Mouse (Mus musculus) heart, embryonic 15.5 days (tissue): ENCODE results near the gene Atoh8. TPM values are rescaled to one million over a fixed set of nuclear protein-coding genes. Genes with fewer than 3 reads are reported as not detected.

Source experiments
- ATAC-seq: fragments of 200-750 bp; cut with Nextera tagmentation; replicated peaks from 2 replicates; pipeline ENCODE4 v1.8.0; 2017; ENCODE audit warnings: low read depth, moderate TSS enrichment; ENCODE audit not compliant: insufficient number of reproducible peaks, insufficient read depth, low FRiP score
- H3K27ac ChIP-seq: fragments of 300-500 bp; sonication (generic); 2 replicates; pipeline ENCODE4 v1.5.1; 2015; ENCODE audit warnings: mild to moderate bottlenecking, inconsistent platforms
- H3K27me3 ChIP-seq: fragments of 300-500 bp; sonication (generic); 2 replicates; pipeline ENCODE4 v1.6.1; 2015; ENCODE audit warnings: inconsistent platforms
- H3K36me3 ChIP-seq: fragments of 300-500 bp; sonication (generic); 2 replicates; pipeline ENCODE4 v1.6.1; 2015; ENCODE audit warnings: mild to moderate bottlenecking, inconsistent platforms
- H3K4me1 ChIP-seq: fragments of 300-500 bp; sonication (generic); replicated peaks from 2 replicates; pipeline ENCODE4 v1.6.1; 2015; ENCODE audit warnings: inconsistent platforms
- H3K4me2 ChIP-seq: fragments of 300-500 bp; sonication (generic); 2 replicates; pipeline ENCODE4 v1.6.1; 2015; ENCODE audit warnings: inconsistent platforms, mild to moderate bottlenecking, moderate library complexity
- H3K4me3 ChIP-seq: fragments of 300-500 bp; sonication (generic); 2 replicates; pipeline ENCODE4 v1.5.1; 2015; ENCODE audit warnings: mild to moderate bottlenecking, inconsistent platforms
- H3K9ac ChIP-seq: fragments of 300-500 bp; sonication (generic); 2 replicates; pipeline ENCODE4 v1.6.1; 2015; ENCODE audit warnings: mild to moderate bottlenecking, inconsistent platforms
- H3K9me3 ChIP-seq: fragments of 300-500 bp; sonication (generic); replicated peaks from 2 replicates; pipeline ENCODE4 v1.6.1; 2016; ENCODE audit warnings: inconsistent platforms
- WGBS: fragments of 180-500 bp; shearing (Covaris S2); methylation state at CpG from one replicate; pipeline ENCODE4 v1.1.7; 2015; ENCODE audit warnings: mixed read lengths; 5-methylcytosine and 5-hydroxymethylcytosine counted together
- polyA plus RNA-seq: library from polyadenylated mRNA; unstranded; fragments of >200 nt; fragmentation: Nextera tagmentation; extraction: Ambion mirVana; gene quantifications from 2 replicates; pipeline ENCODE4 v1.2.1, GENCODE M21; 2015

Gene Atoh8
- 14.0 and 17.4 TPM in 2 replicates for polyA plus RNA-seq

DNA sequence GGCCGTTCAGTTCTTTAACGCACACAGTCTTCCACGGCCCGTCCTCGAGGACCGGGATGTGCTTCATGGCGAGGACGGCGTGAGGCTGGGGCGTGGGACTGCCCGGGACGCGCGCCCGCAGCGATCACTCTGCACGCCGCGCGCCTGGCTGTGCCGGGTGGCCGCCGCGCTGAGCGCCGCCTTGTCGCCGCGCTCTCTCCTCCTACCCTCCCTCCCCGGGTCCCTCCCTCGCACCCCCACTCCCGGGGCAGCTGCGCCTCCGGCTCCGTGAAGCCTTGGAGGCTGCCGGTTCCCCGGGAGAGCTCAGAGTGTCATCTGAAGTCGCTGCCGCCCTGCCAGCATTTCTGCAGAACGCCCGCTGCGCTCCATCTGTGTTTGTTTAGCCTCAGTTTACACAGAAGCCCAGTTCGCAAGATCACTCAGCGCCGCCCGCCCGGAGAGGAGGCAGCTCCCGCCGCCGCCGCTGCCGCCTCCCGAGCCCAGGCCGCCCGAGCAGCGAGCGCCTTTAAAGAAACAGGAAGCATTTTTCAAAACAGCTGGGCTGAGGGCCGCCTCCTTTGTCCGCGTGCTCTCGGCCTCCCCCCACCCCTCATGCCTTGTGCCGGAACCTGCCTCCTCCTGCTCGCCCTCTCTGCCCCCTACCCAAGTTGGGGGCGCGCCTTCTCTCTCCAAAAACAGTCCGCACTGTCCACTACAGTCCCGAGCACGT lies at the start of gene Atoh8:
TSS of gene Atoh8 (minus strand) at position 480 of the 709 bp plus-strand sequence.
- Histone ChIP-seq H3K9me3 (no peaks in the 10 kb centered on the region), H3K36me3 (no peaks in the 10 kb centered on the region), H3K4me3 (peak within 1 kb of the TSS; percentile 74), H3K4me1 (peaks cover 63% of the 10 kb centered on the region), H3K27me3 (peaks cover 9% of the 10 kb centered on the region; the same call in 1 of the 2 replicates), H3K4me2 (peak within 1 kb of the TSS; percentile 99), H3K9ac (peak within 1 kb of the TSS; percentile 74), H3K27ac (peak within 1 kb of the TSS; percentile 73)
- ATAC-seq = peak; percentile 65
- 1% methylated on average over 67 of the region's 68 CpGs for WGBS

DNA sequence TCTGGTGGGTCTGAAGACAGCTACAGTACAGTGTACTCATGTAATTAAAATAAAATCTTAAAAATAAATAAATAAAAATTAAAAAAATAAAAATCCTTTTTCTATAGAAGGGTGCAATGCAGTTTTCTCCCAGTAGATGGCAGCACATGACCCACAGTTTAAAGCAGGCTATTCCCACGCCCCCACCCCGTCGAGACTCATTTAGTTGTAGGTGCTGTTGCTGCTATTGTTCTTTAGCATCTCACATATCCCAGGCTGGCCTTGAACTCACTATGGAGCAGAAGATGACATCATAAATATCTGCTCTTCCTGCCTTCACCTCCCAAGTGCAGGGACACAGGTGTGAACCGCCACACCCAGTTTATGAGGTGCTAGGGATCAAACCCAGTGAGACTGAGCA lies 48.5 kb upstream of the Atoh8 start:
- no peak for ATAC-seq
- no peaks in the 10 kb centered on the region for H3K9me3 ChIP-seq
- H3K4me3 ChIP-seq = no peak overlapping the region
- H3K27me3 ChIP-seq = no peaks in the 10 kb centered on the region
- peaks cover 8% of the 10 kb centered on the region for H3K4me1 ChIP-seq
- no peak overlapping the region for H3K27ac ChIP-seq
- H3K4me2 ChIP-seq = no peak overlapping the region
- WGBS = 23% methylated on average over 4 of the region's 4 CpGs
- no peaks in the 10 kb centered on the region for H3K36me3 ChIP-seq
- H3K9ac ChIP-seq = no peak overlapping the region

DNA sequence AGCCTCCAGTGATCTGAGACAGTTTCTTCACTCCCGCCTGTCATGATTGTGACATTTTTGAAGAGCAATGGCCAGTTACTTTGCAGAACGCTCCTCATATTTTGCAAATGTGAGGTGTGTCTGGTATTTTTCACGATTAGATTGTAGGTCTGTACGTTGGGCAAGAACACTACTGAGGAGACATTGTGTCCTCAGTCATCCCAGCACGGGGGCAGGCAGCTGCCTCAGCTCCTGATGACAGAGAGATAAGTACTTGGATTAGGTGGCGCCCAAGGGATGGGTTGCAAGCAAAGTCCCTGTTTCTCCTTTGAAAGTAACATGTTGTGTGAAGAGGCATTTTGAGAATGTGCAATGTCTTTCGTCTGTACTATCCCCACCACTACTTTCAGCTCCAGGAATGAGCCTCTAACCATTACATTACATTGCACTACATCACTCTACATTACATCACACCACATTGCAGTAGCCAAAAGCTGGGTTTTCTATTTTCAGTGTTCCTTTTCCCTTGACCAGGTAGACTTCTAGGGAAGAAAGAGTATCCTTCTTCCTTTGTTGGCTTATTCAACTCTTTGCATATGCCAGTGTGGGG lies 45.1 kb upstream of the Atoh8 start:
- Histone ChIP-seq H3K27ac (no peak overlapping the region), H3K36me3 (no peaks in the 10 kb centered on the region), H3K27me3 (no peaks in the 10 kb centered on the region), H3K4me3 (no peak overlapping the region), H3K4me1 (peaks cover 26% of the 10 kb centered on the region), H3K9ac (no peak overlapping the region), H3K9me3 (no peaks in the 10 kb centered on the region), H3K4me2 (no peak overlapping the region)
- no peak for ATAC-seq
- 43% methylated on average over 7 of the region's 7 CpGs for WGBS

DNA sequence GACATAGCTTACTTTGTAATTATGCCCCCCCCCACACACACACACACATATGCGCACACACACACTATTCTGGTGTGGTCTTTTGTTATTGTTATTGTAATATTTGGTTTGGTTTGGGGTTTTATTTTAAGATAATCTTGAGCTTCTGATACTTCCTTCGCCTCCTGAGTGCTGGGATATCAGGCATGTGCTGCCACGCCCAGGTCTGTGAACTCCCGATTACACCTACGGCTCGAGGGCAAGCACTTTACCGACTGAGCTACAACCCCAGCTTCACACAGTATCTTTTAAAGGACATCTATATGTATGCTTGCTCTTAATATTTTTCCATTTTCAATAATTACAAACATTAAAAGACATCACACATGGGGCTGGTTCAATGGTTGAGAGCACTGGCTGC lies 44.1 kb upstream of the Atoh8 start:
- no peaks in the 10 kb centered on the region for H3K36me3 ChIP-seq
- ATAC-seq = no peak
- 67% methylated on average over 7 of the region's 7 CpGs for WGBS
- no peak overlapping the region for H3K4me2 ChIP-seq
- H3K9me3 ChIP-seq = no peaks in the 10 kb centered on the region
- H3K27ac ChIP-seq = no peak overlapping the region
- no peaks in the 10 kb centered on the region for H3K27me3 ChIP-seq
- H3K4me1 ChIP-seq = peaks cover 26% of the 10 kb centered on the region
- H3K9ac ChIP-seq = no peak overlapping the region
- H3K4me3 ChIP-seq = no peak overlapping the region

DNA sequence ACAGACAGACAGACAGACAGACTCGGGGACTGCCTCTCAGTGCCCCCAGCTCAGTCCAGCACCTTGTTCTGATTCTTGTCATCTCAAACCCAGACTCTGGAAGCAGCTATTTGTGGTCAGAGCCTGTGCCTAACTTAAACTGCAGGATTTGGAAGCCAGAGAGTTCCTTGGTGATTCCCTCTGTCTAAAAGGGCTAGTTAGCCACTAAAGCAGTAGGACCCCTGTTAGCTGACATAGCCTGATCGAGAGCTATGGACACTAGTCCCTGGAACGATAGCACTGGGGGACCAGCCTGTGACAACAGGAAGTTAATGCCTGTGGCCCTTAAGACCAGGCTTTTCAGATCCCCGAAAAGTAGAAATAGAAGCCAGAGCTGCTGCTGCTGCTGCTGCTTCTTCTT lies 43.5 kb upstream of the Atoh8 start:
- 76% methylated on average over 4 of the region's 4 CpGs for WGBS
- H3K4me3 ChIP-seq = no peak overlapping the region
- ATAC-seq = no peak

DNA sequence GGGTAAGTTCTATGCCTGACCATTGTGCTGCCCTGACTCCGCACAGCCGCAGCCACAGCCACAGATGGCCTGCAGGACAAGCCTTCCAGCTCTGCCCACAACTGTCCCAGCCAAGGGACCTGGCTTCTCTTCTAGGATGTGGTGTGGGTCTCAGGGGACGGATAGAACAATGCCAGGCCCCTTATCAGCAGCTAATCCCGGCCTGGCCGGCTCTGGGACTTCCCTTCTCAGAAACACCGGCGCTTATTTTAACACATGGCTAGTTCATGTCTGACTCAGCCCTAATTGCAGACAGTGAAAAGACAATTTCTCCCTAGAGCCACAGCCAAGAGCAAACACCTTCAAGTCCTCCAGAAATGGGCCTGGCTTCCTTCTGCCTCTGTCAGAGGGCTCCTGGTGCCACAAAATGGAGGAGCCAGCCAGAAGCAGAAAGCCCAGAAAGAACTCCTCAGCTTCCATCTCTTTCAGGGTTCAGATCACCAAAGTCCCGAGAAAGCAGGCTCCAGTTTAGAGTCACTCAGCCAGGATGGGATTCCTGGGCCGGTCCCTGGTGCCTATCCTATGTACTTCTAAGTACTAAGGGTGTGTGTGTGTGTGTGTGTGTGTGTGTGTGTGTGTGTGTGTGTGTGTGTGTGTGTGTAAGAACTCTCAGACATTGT lies 42.3 kb upstream of the Atoh8 start:
- H3K9me3 ChIP-seq = no peaks in the 10 kb centered on the region
- H3K27me3 ChIP-seq = no peaks in the 10 kb centered on the region
- no peak overlapping the region for H3K9ac ChIP-seq
- H3K4me1 ChIP-seq = peaks cover 31% of the 10 kb centered on the region
- peak; percentile 90 for ATAC-seq
- no peak overlapping the region for H3K4me3 ChIP-seq
- no peaks in the 10 kb centered on the region for H3K36me3 ChIP-seq
- WGBS = 33% methylated on average over 9 of the region's 9 CpGs
- no peak overlapping the region for H3K4me2 ChIP-seq
- peak overlapping the region; percentile 91 for H3K27ac ChIP-seq

More for the DNA sequence above, 43.5 kb upstream of the Atoh8 start:
- Histone ChIP-seq H3K27ac (peak overlapping the region; percentile 91), H3K4me2 (no peak overlapping the region), H3K9me3 (no peaks in the 10 kb centered on the region), H3K9ac (no peak overlapping the region), H3K36me3 (no peaks in the 10 kb centered on the region), H3K4me1 (peaks cover 24% of the 10 kb centered on the region), H3K27me3 (no peaks in the 10 kb centered on the region)

DNA sequence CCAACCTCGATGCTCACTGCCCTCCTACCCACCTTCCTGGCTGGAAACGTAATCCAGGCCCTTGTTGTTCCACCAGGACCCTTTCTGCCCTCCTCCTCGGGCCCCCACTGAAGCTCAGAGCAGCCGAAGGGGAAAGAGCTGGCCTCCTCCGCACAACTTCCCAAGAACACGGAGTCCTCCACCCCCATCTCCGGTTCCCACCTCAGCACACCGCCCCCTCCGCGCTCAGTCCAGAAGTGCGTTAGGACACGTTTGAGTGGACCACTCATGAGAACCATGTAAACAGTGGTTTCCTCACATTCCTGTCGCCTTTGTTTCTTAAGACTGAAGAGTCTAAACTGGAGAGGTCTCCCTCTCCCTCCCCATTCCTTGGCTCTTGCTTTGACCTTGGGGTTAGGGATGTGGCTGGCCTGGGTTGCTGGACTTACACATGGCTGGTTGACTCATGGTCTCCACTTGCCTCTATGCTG lies 41.6 kb upstream of the Atoh8 start:
- H3K36me3 ChIP-seq = no peaks in the 10 kb centered on the region
- no peak overlapping the region for H3K9ac ChIP-seq
- peak; percentile 37; the same call in 1 of the 2 replicates for ATAC-seq
- no peak overlapping the region for H3K4me3 ChIP-seq
- no peaks in the 10 kb centered on the region for H3K9me3 ChIP-seq
- H3K27ac ChIP-seq = peak overlapping the region; percentile 91
- peaks cover 36% of the 10 kb centered on the region for H3K4me1 ChIP-seq
- 71% methylated on average over 13 of the region's 13 CpGs for WGBS
- no peaks in the 10 kb centered on the region for H3K27me3 ChIP-seq
- no peak overlapping the region for H3K4me2 ChIP-seq

DNA sequence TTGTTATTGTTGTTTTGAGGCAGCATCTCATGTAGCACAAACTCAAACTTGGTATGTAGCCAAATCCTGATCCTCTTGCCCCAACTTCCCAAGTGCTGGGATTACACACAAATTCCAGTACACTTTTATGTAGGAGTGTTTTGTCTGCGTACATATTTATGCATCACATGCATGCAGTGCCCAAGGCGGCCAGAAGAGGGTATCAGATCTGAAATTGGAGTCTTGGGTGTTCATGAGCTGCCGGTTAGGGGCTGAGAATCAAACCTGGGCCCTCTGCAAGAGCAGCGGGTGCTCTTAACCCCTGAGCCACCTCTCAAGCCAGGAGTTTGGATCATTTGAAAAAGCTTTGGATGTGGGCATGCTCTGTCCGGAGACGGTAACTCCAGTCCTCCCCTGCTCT lies 40.8 kb upstream of the Atoh8 start:
- Histone ChIP-seq H3K9ac (no peak overlapping the region), H3K4me1 (peaks cover 36% of the 10 kb centered on the region), H3K27ac (peak overlapping the region; percentile 91), H3K36me3 (no peaks in the 10 kb centered on the region), H3K4me2 (no peak overlapping the region), H3K9me3 (no peaks in the 10 kb centered on the region), H3K27me3 (no peaks in the 10 kb centered on the region), H3K4me3 (no peak overlapping the region)
- 93% methylated on average over 6 of the region's 6 CpGs for WGBS
- ATAC-seq = no peak

DNA sequence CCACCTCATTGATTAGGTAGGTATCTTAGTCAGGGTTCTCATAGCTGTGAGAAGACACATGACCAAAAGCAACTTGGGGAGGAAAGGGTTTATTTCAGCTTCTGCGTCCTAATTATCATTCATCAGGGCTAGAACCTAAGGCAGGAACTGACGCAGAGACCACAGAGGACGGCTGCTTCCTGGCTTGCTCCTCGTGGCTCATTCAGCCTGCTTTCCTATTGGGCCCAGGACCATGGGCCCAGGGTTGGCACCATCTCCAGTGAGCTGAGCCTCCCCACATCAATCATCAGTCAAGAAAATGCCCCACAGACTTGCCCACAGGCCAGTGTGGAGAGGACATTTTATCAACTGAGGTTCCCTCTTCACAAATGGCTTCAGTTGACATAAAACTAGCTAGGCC lies 40.1 kb upstream of the Atoh8 start:
- Histone ChIP-seq H3K4me1 (peaks cover 35% of the 10 kb centered on the region), H3K4me3 (no peak overlapping the region), H3K27me3 (no peaks in the 10 kb centered on the region), H3K4me2 (no peak overlapping the region), H3K36me3 (no peaks in the 10 kb centered on the region), H3K9me3 (no peaks in the 10 kb centered on the region), H3K27ac (no peak overlapping the region), H3K9ac (no peak overlapping the region)
- ATAC-seq = no peak
- 66% methylated on average over 4 of the region's 4 CpGs for WGBS

DNA sequence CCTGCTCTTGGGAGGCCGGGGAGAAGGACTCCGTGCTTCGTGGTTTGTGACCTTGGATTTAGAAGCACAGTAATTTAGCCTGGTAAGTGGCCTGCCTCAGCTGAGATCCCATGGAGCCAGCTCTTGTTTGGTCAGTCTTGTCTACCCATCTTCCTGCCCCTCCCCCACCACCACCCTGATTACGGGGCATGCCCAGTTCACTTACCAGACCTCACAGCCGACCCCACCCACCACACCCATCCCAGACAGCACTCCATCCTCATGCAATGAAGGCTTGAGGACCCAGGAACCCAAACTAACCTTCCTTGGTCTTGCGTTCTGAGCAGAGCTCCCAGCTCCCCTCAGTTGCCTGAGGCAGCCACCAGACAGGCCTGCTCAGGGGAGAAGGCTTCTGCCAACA lies 37.8 kb upstream of the Atoh8 start:
- no peak overlapping the region for H3K27ac ChIP-seq
- WGBS = 58% methylated on average over 6 of the region's 6 CpGs

DNA sequence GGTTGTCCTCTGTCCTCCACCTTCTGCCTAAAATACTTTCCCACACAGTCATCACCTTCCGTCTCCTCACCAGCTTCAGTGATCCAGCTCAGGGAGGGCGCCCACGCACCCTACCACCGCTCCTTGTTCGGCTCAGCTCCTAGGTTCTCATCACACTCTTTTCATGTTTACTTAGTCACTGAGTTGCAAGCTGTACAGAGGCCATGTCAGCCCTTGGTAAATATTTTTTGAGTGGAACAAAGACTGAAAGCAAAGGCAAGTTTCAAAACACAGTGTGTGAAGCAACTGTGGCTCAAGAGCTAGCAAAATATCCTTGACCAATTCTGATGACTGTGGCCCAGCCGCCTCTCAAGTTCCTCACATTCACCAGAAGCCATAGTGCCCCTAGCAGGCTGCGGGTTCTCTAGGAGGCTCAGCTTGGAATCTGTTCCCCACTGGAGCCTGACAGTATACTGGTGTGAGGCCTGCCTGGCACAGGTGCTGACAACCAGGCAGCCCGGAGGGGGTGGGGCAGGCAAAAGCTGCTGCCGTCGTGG lies 36.9 kb upstream of the Atoh8 start:
- no peak overlapping the region for H3K4me3 ChIP-seq
- ATAC-seq = no peak
- no peak overlapping the region for H3K9ac ChIP-seq
- H3K36me3 ChIP-seq = no peaks in the 10 kb centered on the region
- H3K9me3 ChIP-seq = no peaks in the 10 kb centered on the region
- H3K27ac ChIP-seq = peak overlapping the region; percentile 41
- H3K27me3 ChIP-seq = no peaks in the 10 kb centered on the region
- H3K4me1 ChIP-seq = peaks cover 15% of the 10 kb centered on the region
- no peak overlapping the region for H3K4me2 ChIP-seq
- WGBS = 53% methylated on average over 10 of the region's 10 CpGs

More for the DNA sequence above, 37.8 kb upstream of the Atoh8 start:
- no peaks in the 10 kb centered on the region for H3K36me3 ChIP-seq
- H3K4me1 ChIP-seq = peaks cover 25% of the 10 kb centered on the region
- no peak overlapping the region for H3K4me3 ChIP-seq
- no peaks in the 10 kb centered on the region for H3K27me3 ChIP-seq
- H3K4me2 ChIP-seq = no peak overlapping the region
- H3K9me3 ChIP-seq = no peaks in the 10 kb centered on the region
- H3K9ac ChIP-seq = no peak overlapping the region
- no peak for ATAC-seq
